Mouse (Mus musculus) small intestine, adult 2 months (tissue): Measurements from ENCODE around the gene Csrp2.

ENCODE experiments used
- CTCF ChIP-seq: fragments of 200-500 bp; IDR thresholded peaks from 2 replicates; pipeline ENCODE4 v1.5.1; 2012; ENCODE audit warnings: low read depth, mild to moderate bottlenecking, control low read depth, inconsistent platforms, low read length, moderate library complexity, mixed read lengths; ENCODE audit not compliant: insufficient replicate concordance, insufficient read length; ENCODE audit errors: extremely low read depth
- POLR2A ChIP-seq: fragments of 200-500 bp; IDR thresholded peaks from 2 replicates; pipeline ENCODE4 v1.6.1; 2012; ENCODE audit warnings: low read depth, mild to moderate bottlenecking, control low read depth, inconsistent platforms, low read length, moderate library complexity

GRCm38 (mm10) chr10:110921890-110922289 lies 2.3 kb downstream of the Csrp2 start:
- TF ChIP-seq POLR2A = no peak
- TF ChIP-seq CTCF = no peak
